Mouse (Mus musculus) ES-E14 (cell line): ENCODE measurements at regions not wholly inside any gene's neighbourhood (a gene's known extent, or its start where the extent isn't known, plus 50 kb on each side); places are given as distances from the start of the nearest gene placed in this dataset.

Experiments used
- MAFK ChIP-seq: IDR thresholded peaks from 2 replicates; pipeline ENCODE4 v1.6.1; 2014; ENCODE audit warnings: mild to moderate bottlenecking, low read depth, low read length, inconsistent platforms; ENCODE audit not compliant: insufficient read depth
- ZC3H11A ChIP-seq: IDR thresholded peaks from 2 replicates; pipeline ENCODE4 v1.6.1; 2012; ENCODE audit warnings: low read depth, mild to moderate bottlenecking, inconsistent platforms, low read length, borderline replicate concordance
- ZNF384 ChIP-seq: IDR thresholded peaks from 2 replicates; pipeline ENCODE4 v1.6.1; 2012; ENCODE audit warnings: low read depth, low read length, inconsistent platforms

DNA sequence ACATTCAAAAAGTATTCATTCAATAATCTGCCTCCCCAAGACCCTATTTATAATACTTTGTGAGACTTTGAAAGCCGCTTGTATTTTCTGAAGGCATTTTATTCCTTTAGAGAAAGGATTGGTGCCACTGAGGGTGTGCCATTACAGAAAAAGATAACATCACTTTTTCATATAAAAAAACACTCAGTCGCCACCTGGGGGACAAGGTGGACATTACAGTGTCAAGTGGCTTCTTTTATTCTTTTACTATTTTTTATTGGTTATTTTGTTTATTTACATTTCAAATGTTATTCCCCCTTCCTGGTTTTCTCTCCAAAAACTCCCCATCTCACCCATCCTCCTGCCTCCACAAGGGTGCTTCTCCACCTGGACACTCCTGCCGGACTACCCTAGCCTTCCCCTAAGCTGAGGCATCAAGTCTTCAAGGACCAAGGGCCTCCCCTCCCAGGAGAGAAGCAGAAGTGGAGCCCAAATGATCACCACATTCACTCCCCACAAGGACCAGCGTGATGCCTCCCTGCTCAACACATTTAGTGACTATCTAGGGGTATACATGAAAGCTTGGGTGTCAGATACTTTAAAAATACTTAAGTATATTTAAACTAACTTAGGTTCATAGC, 525.5 kb upstream of the Gpc5 start:
- TF ChIP-seq MAFK (no peak), ZNF384 (no peak), ZC3H11A (no peak)
